Mouse (Mus musculus) liver, embryonic 12.5 days (tissue): ENCODE measurements around the gene Arpc1a. TPM values are rescaled to one million over a fixed set of nuclear protein-coding genes. Genes with fewer than 3 reads are reported as not detected.
A peak's percentile ranks its signal among the peaks of the same experiment; 100 is the strongest.
"Not testable (repeated sequence)": the region's sequence is repeated elsewhere in the genome, so short reads cannot be mapped to it uniquely, and the experiment has no call there.

Experiments
- ATAC-seq: fragments of 200-750 bp; cut with Nextera tagmentation; 2 replicates; pipeline ENCODE4 v1.8.0; 2017; ENCODE audit warnings: moderate number of reproducible peaks, mild to moderate bottlenecking, moderate library complexity
- H3K27ac ChIP-seq: fragments of 300-500 bp; sonication (generic); 2 replicates; pipeline ENCODE4 v1.5.1; 2016; ENCODE audit warnings: mild to moderate bottlenecking
- H3K27me3 ChIP-seq: fragments of 300-500 bp; sonication (generic); replicated peaks from 2 replicates; pipeline ENCODE4 v1.6.1; 2016; ENCODE audit warnings: mild to moderate bottlenecking, moderate library complexity
- H3K36me3 ChIP-seq: fragments of 300-500 bp; sonication (generic); 2 replicates; pipeline ENCODE4 v1.6.1; 2016; ENCODE audit warnings: mild to moderate bottlenecking, moderate library complexity
- H3K4me1 ChIP-seq: fragments of 300-500 bp; sonication (generic); 2 replicates; pipeline ENCODE4 v1.6.1; 2016
- H3K4me2 ChIP-seq: fragments of 300-500 bp; sonication (generic); 2 replicates; pipeline ENCODE4 v1.6.1; 2016; ENCODE audit warnings: mild to moderate bottlenecking, moderate library complexity
- H3K4me3 ChIP-seq: fragments of 300-500 bp; sonication (generic); 2 replicates; pipeline ENCODE4 v1.5.1; 2016; ENCODE audit warnings: mild to moderate bottlenecking, moderate library complexity
- H3K9ac ChIP-seq: fragments of 300-500 bp; sonication (generic); 2 replicates; pipeline ENCODE4 v1.6.1; 2016; ENCODE audit warnings: mild to moderate bottlenecking, moderate library complexity
- H3K9me3 ChIP-seq: fragments of 300-500 bp; sonication (generic); replicated peaks from 2 replicates; pipeline ENCODE4 v1.6.1; 2016; ENCODE audit warnings: mild to moderate bottlenecking, moderate library complexity
- WGBS: fragments of 180-500 bp; shearing (Covaris S2); methylation state at CpG from one replicate; pipeline ENCODE4 v1.1.7; 2016; ENCODE audit not compliant: insufficient replicate concordance; 5-methylcytosine and 5-hydroxymethylcytosine counted together
- polyA plus RNA-seq: library from polyadenylated mRNA; unstranded; fragments of >200 nt; fragmentation: Nextera tagmentation; extraction: Ambion mirVana; gene quantifications from 2 replicates; pipeline ENCODE4 v1.2.1, GENCODE M21; 2016

Gene Arpc1a
- 74.5 and 75.5 TPM in 2 replicates for polyA plus RNA-seq

DNA sequence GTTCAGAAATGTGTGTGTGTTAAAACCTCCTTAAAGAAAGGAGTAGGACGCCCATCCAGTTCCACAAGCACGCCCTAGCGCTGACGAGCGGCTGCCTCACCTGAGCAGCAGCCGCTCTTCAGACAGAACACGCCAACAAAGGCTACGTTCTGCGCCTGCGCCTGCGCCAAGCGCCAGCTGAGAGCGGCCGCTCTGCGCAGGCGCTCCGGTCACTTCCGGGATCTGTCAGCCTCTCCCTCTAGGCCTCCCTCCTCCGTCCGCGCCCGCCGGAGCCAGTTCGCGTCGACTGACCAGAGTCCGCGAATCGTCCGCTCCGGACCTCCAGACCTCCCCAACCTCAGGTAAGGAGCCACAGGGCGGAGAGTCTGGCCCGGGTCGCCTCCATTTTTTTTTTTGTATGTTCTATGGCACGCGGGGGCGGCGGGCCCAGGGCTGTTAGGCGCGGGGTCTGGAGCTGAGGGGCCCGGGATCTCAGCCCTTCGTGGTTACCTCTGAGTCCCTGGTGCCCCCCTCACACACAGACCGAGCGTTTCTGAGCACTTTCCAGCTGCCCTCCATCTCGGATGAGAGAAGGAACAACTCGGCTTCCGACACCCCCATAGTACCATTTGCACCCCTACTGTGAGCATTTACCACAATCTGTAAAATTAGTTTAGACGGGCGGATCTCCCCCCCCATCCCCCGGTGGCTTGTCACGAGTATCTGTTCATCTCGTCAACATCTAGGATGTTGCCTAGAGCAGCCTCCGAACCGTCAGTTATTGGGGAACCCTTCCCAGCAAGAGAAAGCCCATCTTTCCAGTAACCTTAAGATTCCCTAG is at the start of gene Arpc1a, which contains the start of gene Kpna7:
Arpc1a (plus strand) TSS at position 199 of the 820 bp plus-strand sequence.
Kpna7 (minus strand) TSS at position 399 of the 820 bp plus-strand sequence.
- Histone ChIP-seq H3K36me3 (peaks cover 25% of the 10 kb centered on the region), H3K4me1 (peaks cover 26% of the 10 kb centered on the region), H3K27ac (peak within 1 kb of the TSS; percentile 77), H3K27me3 (no peaks in the 10 kb centered on the region), H3K9me3 (no peaks in the 10 kb centered on the region), H3K4me2 (peak within 1 kb of the TSS; percentile 84), H3K4me3 (peak within 1 kb of the TSS; percentile 78), H3K9ac (peak within 1 kb of the TSS; percentile 91)
- under 1% methylated on average over 54 of the region's 54 CpGs for WGBS
- peak; percentile 99 for ATAC-seq

DNA sequence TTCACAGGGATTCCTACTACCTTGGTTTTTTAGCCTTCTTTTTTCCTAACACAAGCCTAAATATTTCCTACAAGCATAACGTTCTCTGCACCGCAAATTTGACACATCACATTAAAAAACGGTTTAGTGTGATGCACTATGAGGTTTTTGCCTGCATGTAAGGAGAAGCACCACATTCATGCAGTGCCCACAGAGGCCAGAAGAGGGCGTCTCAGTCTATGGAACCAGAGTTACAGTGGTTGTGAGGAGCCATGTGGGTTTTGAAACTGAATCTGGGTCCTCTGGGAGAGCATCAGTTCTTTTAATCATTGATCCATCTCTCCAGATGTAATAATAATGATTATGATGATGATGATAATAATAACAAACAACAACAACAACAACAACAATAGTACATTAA is 42.0 kb upstream of the Arpc1a start:
- Histone ChIP-seq H3K9ac (no peak overlapping the region), H3K4me2 (no peak overlapping the region), H3K9me3 (no peaks in the 10 kb centered on the region), H3K27ac (no peak overlapping the region), H3K36me3 (no peaks in the 10 kb centered on the region), H3K4me3 (no peak overlapping the region), H3K4me1 (no peaks in the 10 kb centered on the region), H3K27me3 (no peaks in the 10 kb centered on the region)
- ATAC-seq, result no peak
- WGBS, result 35% methylated on average over 4 of the region's 4 CpGs

DNA sequence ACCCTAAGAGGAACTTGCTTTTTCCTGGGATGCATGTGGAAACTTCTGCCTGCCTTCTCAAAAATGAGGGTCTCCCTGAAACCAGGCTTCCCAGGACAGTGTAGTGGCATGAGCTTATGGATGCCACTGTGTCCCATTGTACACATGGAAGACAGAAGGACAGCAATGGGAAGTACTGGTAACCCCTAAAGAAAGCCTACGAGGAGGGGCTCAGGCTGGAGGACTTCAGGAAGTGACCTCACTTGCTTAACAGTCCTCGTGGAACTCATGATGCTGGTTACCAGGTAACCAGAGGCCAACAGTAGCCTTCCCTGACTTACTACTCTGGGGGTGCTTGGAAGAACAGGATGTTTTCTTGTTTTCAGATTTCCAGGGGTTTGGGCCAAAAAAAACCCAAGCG is 40.9 kb upstream of the Arpc1a start, which contains the start of gene 1700018F24Rik:
1700018F24Rik (plus strand) TSS at position 301 of the 400 bp plus-strand sequence.
- H3K4me2 ChIP-seq, result not testable (repeated sequence)

DNA sequence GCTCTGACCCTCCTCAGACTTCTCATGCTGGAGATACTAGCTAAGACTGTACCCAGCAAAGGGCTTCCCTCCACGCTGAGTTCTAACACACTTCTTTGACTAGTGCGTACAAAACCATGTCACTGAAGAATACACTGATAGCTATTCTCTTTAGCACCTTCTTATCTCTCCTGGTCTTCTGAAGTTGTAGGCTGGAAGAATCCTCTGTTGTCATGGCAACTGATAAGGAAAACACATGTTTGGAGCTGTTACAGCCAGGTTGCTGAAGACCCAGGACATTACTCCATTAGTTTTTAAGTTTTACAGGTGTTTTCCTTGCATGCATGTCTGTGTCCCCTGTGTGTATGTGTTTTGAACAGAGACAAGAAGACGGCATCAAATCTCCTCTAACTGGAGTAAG is 29.4 kb upstream of the Arpc1a start:
- not testable (repeated sequence) for H3K4me1 ChIP-seq
- 0 out of 2 replicates have a peak, but pooled peaks have one; percentile 46 for ATAC-seq
- 25% methylated on average over 3 of the region's 3 CpGs for WGBS

More for the DNA sequence above, 40.9 kb upstream of the Arpc1a start, which contains the start of gene 1700018F24Rik:
- H3K36me3 ChIP-seq, H3K27ac ChIP-seq, ATAC-seq, H3K9me3 ChIP-seq, H3K27me3 ChIP-seq, H3K4me1 ChIP-seq, H3K4me3 ChIP-seq, H3K9ac ChIP-seq: not testable (repeated sequence)
- WGBS, result 26% methylated on average over 3 of the region's 3 CpGs

DNA sequence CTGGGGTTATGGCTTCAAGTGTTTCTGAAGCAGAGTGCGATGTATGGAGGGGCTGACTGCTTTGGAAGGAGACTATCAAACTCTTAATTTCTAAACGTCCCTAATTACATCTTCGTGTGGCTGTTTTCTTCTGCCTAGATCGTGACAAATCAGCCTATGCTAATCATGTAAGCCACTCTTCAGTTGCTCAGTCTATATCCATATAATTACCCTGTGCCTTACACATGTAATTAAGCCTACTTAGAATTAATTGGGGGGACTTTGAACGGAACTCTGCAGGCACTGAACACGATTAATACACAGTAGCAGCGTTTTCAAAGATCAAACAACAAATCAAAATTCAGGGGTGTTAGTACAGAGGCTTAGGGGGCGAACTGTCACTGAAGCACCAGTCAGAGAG is 25.7 kb upstream of the Arpc1a start:
- H3K36me3 ChIP-seq, result no peaks in the 10 kb centered on the region
- H3K9me3 ChIP-seq, result no peaks in the 10 kb centered on the region

More for the DNA sequence above, 29.4 kb upstream of the Arpc1a start:
- not testable (repeated sequence) for H3K4me2 ChIP-seq, H3K27me3 ChIP-seq, H3K27ac ChIP-seq, H3K9me3 ChIP-seq, H3K36me3 ChIP-seq, H3K9ac ChIP-seq, H3K4me3 ChIP-seq

DNA sequence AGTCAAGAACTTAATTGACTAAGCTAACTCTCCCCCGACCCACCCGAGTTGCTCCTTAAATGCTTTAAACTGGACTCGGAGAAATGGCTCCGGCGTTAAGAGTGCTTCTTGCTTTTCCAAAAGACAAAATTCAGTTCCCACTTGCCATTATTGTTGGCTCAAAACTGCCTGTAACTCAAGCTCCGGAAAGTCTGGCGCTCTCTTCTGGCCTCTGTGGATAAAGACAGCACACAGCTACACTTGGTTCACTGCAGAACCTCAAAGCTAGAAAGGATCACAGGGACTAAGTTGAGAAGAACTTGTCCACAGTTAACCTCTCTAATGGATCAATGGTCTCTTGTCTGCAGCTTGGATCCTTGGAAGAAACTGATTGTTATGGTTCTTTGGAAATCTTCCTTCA is 24.9 kb upstream of the Arpc1a start:
- Histone ChIP-seq H3K4me3 (no peak overlapping the region), H3K27ac (no peak overlapping the region), H3K36me3 (no peaks in the 10 kb centered on the region), H3K4me1 (peaks cover 6% of the 10 kb centered on the region; the same call in 1 of the 2 replicates), H3K9me3 (no peaks in the 10 kb centered on the region), H3K4me2 (no peak overlapping the region), H3K27me3 (no peaks in the 10 kb centered on the region), H3K9ac (no peak overlapping the region)
- 87% methylated on average over 7 of the region's 7 CpGs for WGBS
- ATAC-seq, result no peak

More for the DNA sequence above, 25.7 kb upstream of the Arpc1a start:
- Histone ChIP-seq H3K27me3 (no peaks in the 10 kb centered on the region; the same call in 1 of the 2 replicates), H3K4me1 (peaks cover 6% of the 10 kb centered on the region; the same call in 1 of the 2 replicates), H3K27ac (no peak overlapping the region), H3K4me3 (no peak overlapping the region), H3K9ac (no peak overlapping the region), H3K4me2 (no peak overlapping the region)
- 64% methylated on average over 8 of the region's 8 CpGs for WGBS
- no peak for ATAC-seq

DNA sequence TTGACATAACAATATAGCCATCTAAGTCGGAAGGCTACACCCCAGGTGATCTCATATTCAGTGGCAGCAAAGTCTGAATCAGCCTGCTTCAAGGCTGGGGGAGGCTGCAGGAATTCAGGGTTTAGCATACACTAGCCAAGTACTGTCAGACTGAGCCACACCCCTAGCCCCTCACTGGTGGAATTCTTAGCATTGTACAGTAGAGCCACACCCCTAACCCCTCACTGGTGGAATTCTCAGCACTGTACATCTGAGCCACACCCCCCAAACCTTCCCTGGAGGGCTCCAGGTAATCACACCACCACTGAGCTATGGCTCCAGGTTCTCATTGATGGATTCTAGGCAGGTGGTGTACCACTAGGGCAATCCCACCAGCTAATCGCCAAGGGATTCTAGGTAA is 24.1 kb upstream of the Arpc1a start:
- H3K27me3 ChIP-seq, result no peaks in the 10 kb centered on the region
- H3K9ac ChIP-seq, result no peak overlapping the region
- H3K4me1 ChIP-seq, result no peaks in the 10 kb centered on the region
- H3K9me3 ChIP-seq, result no peaks in the 10 kb centered on the region
- no peak overlapping the region for H3K4me3 ChIP-seq
- 65% methylated on average over 2 of the region's 2 CpGs for WGBS
- ATAC-seq, result no peak
- H3K27ac ChIP-seq, result no peak overlapping the region
- no peaks in the 10 kb centered on the region for H3K36me3 ChIP-seq
- H3K4me2 ChIP-seq, result no peak overlapping the region

DNA sequence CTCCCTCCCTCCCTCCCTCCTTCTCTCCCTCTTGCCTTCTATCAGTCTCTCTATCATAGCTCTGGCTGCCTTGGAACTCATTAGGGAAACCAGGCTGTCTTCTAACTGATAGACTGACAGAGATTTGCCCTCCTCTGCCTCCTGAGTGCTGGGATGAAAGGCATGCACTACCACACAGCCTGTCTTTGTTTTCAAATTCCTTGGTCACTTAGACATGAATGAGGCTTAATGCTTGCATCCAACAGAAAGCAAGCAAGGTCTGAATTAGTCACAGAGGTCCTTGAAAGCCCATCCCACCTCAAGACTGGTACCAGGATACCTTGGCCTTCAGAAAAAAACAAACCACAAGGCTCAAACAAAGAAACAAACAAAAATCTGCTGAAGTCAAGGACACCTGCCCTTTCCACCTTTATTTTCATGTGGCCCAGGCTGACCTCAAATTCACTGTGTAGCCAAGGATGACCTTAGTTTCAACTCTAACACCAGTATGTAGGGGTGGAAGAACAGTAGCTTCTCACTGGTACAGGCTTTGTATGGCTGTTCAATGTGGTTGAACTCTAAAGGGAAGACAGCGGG is 18.8 kb upstream of the Arpc1a start:
- Histone ChIP-seq H3K9ac (no peak overlapping the region), H3K36me3 (no peaks in the 10 kb centered on the region), H3K4me3 (no peak overlapping the region), H3K4me1 (no peaks in the 10 kb centered on the region), H3K9me3 (no peaks in the 10 kb centered on the region), H3K27ac (no peak overlapping the region), H3K4me2 (no peak overlapping the region), H3K27me3 (peaks cover 11% of the 10 kb centered on the region; the same call in 1 of the 2 replicates)
- ATAC-seq, result no peak
- 70% methylated on average over 1 of the region's 1 CpGs for WGBS

DNA sequence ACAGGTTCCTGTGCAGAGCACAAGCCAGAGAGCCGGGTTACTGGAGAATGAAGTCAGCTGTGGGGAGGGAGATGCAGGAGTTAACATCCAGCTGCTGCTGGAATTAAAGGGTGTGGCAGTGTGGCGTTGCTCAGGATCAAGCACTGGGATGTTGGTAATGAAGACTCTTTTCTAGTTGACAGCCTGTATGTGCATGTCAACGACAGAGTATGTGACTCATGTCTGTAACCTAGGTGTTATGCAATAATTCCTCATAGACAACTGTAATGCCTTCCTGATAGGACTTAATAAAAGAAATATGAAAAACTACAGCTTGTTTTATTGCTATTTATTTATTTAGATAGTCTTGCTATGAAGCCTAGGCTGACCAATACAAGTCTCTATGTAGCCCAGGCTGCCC is 14.8 kb upstream of the Arpc1a start:
- Histone ChIP-seq H3K9me3 (no peaks in the 10 kb centered on the region), H3K36me3 (no peaks in the 10 kb centered on the region), H3K4me2 (no peak overlapping the region), H3K4me1 (no peaks in the 10 kb centered on the region), H3K9ac (no peak overlapping the region), H3K4me3 (no peak overlapping the region), H3K27ac (no peak overlapping the region), H3K27me3 (peaks cover 11% of the 10 kb centered on the region; the same call in 1 of the 2 replicates)
- no peak for ATAC-seq
- WGBS, result 41% methylated on average over 3 of the region's 3 CpGs

DNA sequence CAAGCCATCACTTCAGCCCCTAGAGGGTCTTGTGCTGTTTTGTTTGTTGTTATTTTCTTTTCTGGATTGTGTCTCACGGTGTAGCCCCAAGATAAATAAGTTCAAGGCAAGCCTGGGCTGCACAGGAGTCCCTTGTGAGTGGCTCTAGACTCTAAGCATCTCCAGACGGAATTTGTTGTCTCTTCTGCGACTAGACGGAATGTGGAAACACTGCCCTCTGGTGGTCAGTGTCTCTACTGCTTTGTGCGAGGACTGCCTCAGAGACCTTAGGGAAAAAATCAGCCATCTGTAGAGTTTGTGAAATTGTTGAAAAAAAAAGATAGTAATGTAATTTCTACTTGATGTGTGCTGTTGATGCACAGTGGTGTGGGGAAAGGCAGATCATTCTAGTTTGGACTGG is 13.9 kb upstream of the Arpc1a start:
- H3K4me3 ChIP-seq, result no peak overlapping the region
- H3K27me3 ChIP-seq, result peaks cover 11% of the 10 kb centered on the region; the same call in 1 of the 2 replicates
- no peak overlapping the region for H3K4me2 ChIP-seq
- H3K9me3 ChIP-seq, result no peaks in the 10 kb centered on the region
- no peak overlapping the region for H3K27ac ChIP-seq
- no peaks in the 10 kb centered on the region for H3K4me1 ChIP-seq
- no peak for ATAC-seq
- WGBS, result 0% methylated on average over 5 of the region's 5 CpGs
- no peak overlapping the region for H3K9ac ChIP-seq
- no peaks in the 10 kb centered on the region for H3K36me3 ChIP-seq

DNA sequence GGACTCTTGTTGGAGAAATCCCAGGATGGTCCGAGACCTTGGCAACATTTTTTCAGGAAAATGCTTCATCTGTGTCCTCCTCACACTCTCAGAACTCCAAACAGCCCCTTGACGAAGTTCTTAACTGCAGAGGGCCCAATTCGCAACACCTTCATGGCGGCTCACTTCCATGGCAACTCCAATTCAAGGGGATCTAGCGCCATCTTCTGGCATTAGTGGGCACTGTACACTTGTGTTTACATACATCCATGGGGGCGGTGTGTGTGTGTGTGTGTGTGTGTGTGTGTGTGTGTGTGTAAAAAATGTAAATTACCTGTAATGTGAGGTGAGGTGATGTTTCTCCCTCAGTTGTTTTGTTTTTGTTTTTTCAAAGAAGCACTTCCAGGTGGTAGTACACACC is 12.3 kb upstream of the Arpc1a start:
- Histone ChIP-seq H3K4me3 (no peak overlapping the region), H3K4me1 (no peaks in the 10 kb centered on the region)
- WGBS, result 42% methylated on average over 6 of the region's 6 CpGs

DNA sequence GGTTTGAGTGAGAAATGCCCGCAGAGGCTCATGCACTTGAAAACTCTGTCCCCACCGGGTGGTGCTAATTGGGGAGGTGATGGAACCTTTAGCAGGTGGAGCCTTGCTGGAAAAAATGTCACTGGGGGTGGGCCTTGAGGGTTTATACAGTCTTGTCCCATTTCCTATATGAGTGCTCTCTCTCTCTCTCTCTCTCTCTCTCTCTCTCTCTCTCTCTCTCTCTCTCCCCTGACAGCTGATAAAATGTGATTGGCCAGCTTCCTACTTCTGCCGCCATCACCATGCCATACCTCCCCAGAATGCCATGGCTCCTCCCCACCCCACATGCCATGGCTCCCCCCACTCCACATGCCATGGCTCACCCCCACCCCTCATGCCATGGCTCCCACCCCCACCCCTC is 8.5 kb upstream of the Arpc1a start:
- no peaks in the 10 kb centered on the region for H3K27me3 ChIP-seq
- no peaks in the 10 kb centered on the region for H3K36me3 ChIP-seq
- H3K27ac ChIP-seq, result no peak overlapping the region
- no peaks in the 10 kb centered on the region for H3K4me1 ChIP-seq
- 39% methylated on average over 3 of the region's 3 CpGs for whole genome bisulfite sequencing
- no peak overlapping the region for H3K4me3 ChIP-seq
- no peak for ATAC-seq
- H3K9me3 ChIP-seq, result no peaks in the 10 kb centered on the region
- H3K4me2 ChIP-seq, result no peak overlapping the region
- no peak overlapping the region for H3K9ac ChIP-seq

More for the DNA sequence above, 12.3 kb upstream of the Arpc1a start:
- no peaks in the 10 kb centered on the region for H3K9me3 ChIP-seq
- H3K4me2 ChIP-seq, result no peak overlapping the region
- no peak for ATAC-seq
- no peaks in the 10 kb centered on the region for H3K36me3 ChIP-seq
- H3K27me3 ChIP-seq, result peaks cover 11% of the 10 kb centered on the region; the same call in 1 of the 2 replicates
- no peak overlapping the region for H3K9ac ChIP-seq
- H3K27ac ChIP-seq, result no peak overlapping the region
